Mouse (Mus musculus) ovary, postnatal 10 days (tissue): ENCODE measurements around the gene Fscn2.
A peak's percentile ranks its signal among the peaks of the same experiment; 100 is the strongest.

Source experiments
- DNase-seq: peaks from one replicate; pipeline ENCODE4 v3.0.0; 2022; ENCODE audit warnings: low spot score

Gene Fscn2

DNA sequence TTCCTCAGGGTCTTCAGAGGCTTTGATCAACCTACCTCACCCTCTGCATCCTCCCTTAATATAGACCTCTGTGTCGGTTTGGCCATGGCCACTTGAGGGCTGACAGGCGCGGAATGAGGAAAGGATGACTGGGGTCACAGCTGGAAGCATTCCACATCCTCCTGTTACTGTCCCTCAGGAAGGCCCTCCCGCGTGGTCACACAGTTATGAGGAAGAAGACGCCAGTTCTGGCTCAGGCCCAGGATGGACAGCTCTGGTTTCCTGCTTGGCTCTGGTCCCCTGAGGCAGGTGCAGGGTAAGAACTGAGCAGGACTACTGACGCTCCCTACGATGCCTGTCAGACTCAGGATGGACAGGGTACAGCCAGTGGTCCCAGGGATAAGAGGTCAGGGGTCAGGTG is 1.3 kb upstream of the Fscn2 start:
- DNase-seq: no peak

DNA sequence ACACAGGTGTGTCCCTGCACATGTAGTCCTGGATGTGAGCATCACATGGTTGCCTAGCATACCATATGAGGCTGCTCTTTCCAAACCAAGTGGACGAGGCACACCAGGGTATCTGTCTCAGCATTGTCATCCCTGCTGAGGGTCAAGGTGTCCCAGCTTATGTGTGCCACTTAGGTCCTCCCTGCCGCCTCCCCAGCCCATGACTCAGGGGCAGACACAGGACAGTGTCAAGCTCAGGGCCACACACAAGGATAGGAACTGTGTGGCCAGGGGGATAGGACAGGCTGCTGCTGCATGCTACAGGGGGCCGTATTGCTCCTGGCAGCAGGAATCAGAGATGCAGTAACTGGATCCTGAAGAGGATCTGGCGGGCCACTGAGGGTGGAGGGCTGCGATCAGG is 579 bp upstream of the Fscn2 start:
- no peak for DNase-seq

DNA sequence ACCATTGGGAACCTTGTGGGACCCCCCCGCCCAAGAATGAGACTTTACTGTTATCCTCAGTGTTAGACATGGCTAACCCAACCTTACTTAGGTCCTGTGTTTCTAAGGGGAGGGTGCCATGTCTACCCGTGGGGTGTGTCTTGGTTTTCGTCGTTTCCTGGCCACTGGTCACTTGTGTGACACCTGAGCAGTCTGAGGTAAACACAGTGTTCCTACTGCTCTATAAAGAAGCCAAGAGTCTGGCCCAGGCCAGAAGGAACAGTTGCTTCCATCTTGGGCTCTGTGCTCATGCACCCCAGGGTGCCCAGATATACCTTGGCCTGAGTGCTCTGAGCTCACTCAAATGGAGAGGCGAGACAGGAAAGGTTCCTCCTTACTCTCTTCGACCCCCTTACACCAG is 1.6 kb downstream of the Fscn2 start:
- DNase-seq: no peak

DNA sequence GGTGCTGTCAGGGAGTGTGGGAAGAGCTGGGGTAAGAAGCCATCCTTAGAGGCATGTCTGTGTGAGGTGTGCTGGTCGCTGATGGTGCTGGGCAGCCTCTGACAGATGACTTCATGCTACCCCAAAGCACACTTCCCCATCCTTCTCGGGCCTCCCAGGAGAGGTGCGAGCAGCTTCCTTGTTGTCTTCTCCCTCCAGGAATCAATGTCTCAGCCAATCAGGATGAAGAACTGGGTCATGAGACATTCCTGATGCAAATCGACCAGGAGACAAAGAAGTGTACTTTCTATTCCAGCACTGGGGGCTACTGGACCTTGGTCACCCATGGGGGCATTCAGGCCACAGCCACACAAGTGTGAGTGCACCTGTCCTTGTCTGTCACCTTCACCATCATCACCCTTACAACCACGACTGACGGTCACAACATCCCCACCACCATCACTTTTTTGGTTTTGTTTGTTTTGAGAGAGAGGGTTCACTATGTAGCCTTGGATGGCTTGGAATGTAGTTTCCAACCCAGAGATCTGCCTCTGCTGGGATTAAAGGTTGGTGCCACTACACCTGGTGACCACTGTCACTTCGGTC is 5.2 kb downstream of the Fscn2 start:
- no peak for DNase-seq

DNA sequence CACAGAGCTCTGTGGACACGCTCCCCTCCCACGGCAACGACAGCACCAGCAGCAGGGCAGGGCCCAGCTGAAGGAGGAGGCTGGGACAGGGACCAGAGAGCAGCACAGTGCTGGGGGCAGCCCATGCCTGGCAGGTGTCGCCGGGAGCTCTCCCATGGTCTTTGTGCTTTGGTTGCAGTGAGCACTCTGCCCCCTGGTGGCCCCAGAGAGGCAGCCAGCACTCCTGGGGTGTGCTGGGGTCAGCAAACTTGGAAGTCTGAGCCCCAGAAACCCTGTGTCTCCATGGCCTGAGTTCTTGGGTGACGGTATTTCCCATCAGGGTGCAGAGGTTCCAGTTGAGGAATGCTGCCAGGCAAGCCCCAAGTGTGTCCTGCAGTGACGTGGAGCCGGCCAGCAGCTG is 8.3 kb downstream of the Fscn2 start:
- no peak for DNase-seq

DNA sequence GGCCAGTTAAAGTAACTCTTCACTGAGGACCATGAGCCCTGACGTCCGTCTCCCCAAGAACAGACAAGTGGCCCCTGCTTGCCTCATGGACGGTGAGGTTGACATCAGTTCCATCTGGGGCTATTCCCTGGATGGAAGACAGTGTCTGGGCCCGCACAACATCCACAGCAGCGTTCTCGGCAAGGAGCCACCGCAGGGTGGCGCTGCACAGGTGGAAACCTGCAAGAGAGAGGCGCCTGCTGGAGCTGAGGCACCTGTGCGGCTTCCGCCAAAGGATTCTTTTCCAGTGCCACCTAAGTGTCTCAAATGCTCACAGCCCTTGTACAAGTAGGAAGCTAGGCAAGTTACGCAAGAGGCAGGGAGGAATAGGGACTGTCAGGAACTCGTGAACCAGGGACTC is 11.7 kb downstream of the Fscn2 start:
- no peak for DNase-seq

DNA sequence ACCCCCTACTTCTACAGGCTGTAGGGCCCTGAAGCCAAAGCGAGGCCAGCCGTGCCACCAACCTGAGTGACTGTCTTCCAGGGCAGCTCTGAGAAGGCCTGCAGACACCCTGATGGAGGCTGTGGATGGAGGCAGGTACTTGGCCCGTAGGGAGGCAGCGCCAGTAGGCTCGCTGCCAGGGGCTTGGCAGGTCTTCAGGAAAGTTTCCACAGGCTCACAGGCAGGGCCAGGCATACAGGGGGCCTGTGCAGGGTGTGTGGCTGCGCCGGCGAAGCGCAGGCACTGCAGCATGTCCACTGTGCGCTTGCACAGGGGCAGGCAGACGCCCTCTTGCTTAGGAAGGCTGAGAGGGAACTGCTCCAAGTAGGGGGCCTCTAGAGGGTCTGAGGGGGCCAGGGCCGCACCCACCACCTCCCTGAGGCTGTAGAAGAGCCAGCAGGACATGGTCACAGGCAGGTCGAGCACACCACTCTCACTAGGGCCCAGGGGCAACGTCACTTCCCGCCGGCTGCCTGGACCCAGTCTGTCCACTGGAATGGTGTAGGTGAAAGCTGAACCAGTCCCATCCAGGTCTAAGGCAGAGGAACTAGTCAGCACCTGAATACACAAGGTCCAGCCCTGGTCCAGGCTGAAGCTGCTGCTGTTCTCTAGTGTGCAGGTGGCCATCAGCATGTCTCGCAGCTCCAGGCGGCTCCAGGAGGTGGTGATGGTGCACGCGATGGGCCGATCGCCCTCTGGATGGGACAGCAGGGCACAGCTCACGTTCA is 12.7 kb downstream of the Fscn2 start:
- DNase-seq: peak; percentile 52

DNA sequence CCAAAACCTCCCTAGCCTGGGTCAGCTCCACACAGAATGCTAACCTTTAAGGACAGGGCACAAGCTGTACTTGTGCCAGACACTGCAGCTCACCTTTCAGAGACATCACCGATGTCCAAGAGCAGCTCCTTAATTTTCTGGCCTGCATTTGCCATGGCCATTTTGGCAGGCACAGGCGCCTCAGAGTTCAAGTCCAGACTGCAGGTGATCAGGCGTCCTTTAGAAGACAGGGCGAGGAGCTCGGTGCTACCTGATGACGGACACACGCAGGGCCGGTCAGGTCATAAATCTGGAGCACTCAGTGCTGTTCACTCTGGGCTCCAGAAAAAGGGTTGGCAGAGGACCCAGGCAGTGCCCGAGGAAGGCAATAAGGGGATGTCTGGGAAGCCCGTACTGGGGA is 14.0 kb downstream of the Fscn2 start:
- DNase-seq: no peak

DNA sequence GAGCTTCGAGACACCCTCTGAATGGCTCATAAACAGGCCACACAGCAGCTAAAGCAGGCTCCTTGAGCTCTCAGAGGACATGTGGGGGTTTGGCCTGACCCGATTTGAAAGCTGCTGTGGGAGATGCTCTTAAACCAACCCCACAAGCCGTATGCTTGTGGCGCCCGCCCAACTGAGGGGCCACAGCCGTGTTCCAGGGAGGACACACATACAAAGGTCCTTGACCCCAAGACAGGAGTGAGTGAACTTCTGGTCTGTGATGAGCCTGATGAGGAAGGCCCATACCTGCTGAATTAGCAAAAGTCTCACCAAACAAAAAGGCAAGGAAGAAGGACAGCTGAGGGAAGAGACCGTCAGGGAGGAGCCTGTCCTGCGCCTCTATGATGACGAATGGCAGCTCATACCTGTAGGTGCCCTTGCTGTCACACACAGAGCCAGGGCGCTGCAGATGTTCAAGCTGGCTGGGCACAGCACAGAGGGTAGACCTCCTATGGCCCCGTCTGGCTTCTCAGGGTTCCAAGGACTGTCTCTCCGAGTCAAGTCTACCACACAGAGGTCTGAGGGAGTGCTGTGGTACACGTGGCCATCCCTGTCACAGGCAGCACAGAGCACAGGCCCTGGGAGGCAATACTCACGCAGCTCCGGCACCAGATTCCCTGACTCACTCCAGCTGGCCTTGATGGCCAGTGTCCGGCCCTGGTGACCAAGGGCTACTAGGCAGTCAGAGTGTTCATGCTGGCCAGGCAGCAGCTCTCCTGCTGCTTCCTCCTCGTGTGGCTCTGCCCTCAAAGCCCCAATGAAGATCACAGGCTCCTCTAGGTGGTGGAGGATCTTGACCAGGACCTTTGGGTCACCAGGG is 15.2 kb downstream of the Fscn2 start:
- no peak for DNase-seq

DNA sequence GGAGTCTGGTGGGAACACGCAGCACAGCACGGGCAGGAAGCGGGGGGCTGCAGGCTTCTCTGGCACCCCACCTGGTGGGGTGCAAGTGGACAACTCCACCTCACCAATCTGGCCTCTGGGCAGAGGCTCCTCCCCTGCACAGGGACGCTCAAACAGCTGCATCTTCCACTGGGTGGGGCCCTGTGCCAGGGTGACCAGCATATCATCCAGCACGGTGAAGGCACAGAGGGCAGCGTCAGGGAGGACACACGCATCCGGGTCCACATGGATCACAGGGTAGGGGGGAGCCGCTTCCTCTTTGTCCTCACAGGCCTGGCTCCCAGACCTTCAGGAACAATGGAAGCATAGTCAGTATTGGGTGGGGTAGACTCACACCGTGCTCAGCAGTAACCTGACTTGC is 16.0 kb downstream of the Fscn2 start:
- no peak for DNase-seq

DNA sequence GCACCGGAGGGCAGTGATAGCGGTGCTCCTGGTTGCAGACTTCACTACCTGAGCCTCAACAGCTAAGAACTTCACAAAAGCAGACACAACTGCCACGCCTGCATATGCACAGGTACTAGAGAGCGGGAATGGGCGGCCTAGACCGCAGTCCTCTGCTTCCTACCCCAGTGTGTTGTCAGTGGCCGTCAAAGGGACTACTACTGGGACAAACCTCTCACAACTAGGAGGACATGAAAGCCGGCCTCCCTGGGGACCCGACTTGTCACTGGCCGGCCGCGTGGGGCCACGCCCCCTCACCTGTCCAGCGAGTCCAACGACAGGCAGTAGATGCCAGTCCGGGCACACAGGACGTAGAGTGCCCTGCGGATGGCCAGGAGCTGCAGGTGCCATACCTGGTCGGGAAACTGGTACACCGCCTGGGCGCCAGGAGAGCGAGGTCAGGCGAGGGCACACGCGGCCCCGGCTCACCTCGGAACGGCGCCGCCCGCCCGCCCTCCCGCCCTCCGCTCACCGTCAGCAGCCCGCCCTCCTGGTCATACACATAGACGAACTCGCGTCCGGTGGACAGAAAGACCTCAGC is 16.8 kb downstream of the Fscn2 start:
- no peak for DNase-seq

DNA sequence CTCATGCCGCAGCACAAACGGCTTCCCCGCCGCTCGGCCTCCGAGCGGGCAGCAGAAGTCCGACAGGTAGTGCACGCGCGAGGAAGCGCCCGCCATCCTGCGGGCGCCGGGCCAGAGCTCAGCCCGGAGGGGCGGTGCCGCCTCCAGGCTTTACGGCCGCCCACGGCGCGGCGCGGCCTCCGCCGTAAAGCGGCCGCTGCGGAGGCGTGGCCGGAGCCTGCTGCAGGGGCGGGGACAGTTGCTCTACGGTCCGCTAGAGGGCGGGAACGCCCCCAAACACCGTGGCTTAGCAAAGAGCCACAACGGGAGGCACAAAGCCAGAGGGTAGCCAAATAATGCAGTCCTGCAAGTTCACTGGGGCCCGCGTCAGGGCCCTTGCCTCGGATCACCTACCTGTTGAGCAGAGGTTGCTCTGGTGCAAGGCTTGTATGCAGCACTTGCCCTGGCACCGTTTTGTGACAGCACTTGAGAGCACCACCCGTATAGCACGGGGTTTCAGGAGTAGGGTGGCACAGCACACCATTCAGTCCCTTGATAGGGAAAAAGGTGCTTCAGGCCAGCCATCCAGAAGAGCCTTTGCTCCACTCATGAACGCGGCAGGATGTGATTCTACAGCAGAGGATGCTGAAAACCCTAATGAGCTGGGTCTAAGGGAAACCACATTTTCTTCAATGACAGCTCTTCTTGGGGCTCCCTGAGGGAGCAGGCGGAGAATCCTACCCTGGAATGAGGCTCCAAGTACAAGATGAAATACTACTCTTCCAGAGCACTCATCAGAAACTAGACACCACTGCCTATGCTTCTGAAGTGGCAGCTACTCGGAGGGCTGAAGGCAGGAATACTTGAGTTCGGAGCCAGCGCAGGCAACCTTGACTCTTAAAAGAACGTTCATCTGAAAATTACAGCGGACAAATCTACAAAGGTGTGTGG is 17.5 kb downstream of the Fscn2 start, which contains the start of gene Faap100:
TSS of gene Faap100 (minus strand) at position 154 of the 930 bp plus-strand sequence.
- peak; percentile 72 for DNase-seq

DNA sequence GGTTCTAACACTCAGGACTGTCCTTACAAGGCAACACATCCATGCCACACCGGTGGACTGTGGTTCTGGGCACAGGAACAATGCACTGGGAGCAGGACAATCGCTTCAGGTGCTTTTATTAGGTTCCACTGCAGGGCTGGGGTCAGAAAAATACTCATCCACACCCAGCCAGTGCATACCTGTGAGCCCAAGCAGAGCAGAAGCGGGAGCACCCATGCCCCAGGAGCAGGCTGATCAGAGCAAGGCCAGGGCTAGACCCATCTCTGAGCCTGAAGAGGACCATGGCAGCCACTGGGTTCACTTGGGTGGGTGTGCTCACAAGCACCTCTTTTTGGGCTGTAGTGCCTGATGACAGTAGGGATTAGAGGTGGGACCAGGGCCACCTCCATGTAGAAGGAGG is 18.9 kb downstream of the Fscn2 start:
- no peak for DNase-seq

DNA sequence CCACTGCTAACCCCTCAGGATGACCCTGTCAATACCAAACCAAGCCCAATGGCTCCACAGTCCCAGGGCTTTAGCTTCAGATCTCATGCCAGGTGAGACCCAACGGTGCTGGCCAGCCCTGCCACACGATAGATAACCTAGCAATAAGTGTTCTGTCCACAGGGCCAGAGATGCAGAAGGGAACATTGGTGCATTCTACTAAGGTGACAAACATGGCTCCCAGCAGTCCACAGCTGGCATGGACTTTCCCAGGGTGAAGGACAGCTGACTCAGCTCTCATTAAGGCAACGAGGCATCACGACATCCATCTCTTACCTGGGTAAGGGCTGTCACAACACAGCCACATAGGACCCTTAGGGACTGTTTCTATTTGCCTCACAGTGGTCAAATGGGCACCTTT is 19.8 kb downstream of the Fscn2 start:
- no peak for DNase-seq

DNA sequence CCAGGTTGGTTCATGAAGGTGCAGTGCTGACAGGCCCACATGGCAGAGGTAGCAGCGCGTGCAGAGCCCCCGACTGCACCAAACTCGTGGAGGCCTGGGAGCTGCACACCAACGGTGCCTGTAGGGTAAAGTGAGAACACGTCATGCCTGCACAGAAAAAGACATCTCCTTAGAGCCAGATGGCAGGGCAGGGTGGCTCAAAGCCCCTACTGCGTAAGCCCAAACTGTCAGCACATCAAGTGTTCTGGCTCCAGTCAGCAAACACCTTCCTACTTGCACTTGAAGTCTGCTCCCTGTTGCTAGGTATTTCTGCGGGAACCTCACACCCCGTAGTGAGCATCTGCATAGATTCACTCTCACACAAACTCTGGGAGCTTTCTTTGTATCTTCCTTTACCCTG is 21.2 kb downstream of the Fscn2 start:
- DNase-seq: no peak

DNA sequence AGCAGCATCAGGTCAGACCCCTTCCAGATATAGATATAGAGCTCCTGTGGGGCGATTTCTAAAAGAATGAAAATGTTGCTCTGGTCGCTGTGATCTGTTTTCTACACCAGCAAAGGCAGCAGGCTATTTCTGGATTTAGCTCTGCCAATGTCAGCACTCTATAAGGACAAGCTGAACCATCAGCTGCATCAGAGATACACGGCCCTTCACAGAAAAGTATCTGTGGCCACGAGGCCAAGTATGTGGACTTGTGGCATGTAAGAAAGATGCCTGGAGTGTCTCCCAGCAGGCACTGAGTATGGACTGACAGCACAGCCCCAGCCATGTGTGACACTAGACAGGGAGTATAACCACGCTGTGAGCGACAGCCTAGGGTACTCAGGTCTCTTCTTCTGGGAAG is 25.3 kb downstream of the Fscn2 start:
- DNase-seq: no peak

DNA sequence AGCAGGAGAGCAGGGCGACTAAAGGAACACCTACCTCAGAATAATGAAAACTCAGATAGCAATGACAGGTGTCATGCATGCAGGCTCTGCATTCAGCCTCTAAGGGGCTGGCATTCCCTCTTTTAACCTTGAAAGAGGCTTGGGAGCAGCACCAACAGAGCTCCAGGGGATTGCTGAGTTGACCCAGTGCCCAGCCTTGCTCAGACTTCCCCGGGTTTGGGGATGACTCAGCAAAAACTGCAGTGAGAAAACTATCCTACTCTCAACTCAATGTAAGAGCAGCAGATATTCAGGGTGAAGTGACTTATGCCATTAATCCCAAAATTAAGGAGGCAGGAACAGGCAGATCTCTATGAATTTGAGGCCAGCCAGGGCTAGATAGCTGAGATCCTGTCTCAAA is 25.8 kb downstream of the Fscn2 start:
- no peak for DNase-seq

DNA sequence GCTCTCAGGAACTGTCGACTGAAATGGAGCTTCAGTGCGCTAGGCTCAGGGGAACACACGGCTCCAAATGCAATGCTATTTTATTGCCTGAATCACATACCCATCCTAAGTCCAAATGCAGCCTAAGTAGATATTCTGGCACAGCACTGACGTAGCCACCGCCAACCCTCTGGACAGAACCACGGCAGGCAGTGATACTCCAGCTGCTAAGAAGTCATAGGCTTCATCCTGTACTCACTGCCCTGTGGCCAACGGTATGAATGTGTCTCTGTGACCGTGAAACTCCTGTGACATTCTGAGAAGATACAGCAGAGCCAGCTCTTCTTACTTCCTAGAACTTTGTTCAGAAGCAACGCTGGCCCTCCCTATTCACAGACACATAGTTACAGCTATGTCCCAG is 27.2 kb downstream of the Fscn2 start:
- DNase-seq: no peak

DNA sequence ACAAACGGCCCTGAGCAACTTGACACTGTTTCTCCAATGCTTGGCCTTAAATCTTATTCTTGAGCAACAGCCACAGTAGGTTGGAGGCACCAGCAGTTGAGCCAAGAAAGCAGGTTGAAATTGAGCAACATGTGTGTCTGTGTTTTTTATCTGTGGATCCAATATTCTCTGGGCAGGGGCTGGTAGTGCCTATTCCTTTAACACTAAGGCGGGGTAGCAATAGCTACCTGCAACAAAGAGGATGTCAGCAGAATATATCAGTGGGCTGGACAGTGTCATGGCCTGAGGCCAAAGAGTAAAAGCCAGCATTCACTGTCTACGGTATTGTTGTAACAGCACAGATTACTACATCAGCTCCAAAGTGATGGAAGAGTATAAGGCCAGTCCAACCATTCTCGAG is 34.3 kb downstream of the Fscn2 start:
- no peak for DNase-seq

DNA sequence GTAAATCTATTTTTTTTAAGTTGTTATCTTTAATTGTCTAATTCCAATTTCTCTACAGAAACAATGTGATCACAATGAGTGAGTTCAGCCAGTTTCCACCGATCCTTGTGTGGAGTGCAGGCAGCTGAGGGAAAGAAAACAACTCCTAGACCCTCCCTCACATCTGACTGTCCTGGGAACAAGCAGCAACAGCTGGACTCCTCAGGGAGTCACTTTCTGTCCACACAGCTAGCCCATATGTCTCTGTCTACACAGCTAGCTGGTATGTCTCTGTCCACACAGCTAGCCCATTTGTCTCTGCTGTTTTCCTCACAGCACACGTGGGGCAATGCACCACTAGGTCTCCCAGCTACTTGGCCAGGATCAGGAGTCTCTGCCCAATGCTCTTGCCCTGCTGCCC is 36.3 kb downstream of the Fscn2 start:
- DNase-seq: no peak

DNA sequence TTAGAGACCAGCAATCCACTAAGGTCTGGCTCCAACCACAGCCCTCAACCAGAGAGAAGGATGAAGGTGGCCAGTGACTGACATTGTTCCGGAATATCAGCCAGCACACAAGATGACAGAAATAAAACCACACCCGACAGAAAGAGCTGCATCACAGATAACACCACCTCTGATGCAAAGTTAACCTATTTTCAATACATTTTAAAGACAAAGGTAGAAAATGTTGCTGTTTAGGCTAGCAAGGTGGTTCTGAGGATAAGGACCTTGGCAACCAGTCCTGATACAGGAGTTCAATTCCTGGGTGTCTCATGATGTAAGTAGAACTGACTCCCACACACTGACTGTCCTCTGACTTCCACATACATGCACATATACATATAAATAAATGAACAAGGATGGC is 38.0 kb downstream of the Fscn2 start:
- DNase-seq: no peak

DNA sequence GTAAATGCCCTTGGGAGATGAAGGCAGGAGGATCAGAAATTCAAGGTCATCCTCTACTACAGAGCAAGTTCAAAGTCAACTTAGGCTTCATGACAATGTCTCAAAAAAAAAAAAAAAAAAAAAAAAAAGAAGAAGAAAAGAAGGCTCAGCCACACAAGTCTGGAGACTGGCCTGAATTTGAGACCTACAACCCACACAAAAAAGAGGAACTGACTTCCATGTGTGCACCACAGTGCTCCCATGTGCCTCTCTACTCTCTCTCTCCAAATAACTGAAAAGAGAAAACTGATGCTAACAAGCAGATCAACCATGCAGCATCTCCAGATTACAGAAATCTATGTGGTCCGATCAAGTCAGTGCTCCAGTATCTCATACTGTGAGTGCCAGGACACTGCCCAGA is 43.5 kb downstream of the Fscn2 start:
- DNase-seq: no peak
